Mouse (Mus musculus) cerebellum, adult 9-10 months (tissue): ENCODE measurements around the gene Trmt2b.
"Not testable (repeated sequence)": the region's sequence is repeated elsewhere in the genome, so short reads cannot be mapped to it uniquely, and the experiment has no call there.

Source experiments
- DNase-seq: peaks from one replicate; pipeline ENCODE4 v3.0.0; 2022

Gene Trmt2b

DNA sequence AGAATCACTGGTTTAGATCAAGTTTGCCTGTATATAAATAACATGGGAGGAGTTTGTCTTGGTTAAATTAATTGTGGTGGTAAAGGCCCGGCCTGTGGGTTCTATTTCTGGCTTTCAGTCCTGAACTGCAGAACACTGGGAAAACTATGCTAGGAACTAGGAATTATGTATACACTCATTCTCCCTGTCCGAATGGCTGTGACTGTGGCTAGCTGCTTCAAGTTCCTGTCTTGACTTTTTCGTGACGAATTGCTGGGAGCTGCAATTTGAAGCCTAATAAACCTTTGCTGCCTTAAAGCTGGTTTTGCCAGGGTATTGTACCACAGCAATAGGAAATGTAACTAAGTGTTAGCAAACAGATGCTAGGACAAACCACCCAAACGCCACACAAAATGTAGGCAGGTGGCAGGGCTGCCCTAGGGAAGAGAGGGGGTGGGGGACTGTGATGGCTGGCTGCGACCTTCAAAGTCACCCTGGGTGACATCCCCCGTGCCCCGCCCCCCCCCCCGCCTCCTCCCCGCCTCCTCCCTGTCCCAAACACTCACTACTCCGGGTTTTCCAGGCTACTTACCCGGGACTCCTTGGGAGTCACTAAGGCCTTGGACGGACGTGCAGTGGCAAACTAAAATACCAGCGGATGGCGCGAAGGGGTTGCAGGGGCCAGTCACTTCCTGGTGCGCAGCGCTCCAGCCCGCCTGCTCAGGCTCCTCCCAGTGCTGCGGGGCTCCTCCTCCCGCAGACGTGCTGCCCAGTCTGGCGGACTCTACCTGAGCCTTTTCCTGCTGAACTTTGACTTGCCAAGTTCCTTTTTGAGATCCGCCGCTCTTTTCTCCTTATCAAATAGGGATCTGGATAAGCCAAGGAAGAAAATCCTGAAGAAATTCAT, at the start of gene Trmt2b:
Trmt2b (minus strand) TSS at position 710 of the 886 bp plus-strand sequence.
- peak; percentile 68 for DNase-seq

DNA sequence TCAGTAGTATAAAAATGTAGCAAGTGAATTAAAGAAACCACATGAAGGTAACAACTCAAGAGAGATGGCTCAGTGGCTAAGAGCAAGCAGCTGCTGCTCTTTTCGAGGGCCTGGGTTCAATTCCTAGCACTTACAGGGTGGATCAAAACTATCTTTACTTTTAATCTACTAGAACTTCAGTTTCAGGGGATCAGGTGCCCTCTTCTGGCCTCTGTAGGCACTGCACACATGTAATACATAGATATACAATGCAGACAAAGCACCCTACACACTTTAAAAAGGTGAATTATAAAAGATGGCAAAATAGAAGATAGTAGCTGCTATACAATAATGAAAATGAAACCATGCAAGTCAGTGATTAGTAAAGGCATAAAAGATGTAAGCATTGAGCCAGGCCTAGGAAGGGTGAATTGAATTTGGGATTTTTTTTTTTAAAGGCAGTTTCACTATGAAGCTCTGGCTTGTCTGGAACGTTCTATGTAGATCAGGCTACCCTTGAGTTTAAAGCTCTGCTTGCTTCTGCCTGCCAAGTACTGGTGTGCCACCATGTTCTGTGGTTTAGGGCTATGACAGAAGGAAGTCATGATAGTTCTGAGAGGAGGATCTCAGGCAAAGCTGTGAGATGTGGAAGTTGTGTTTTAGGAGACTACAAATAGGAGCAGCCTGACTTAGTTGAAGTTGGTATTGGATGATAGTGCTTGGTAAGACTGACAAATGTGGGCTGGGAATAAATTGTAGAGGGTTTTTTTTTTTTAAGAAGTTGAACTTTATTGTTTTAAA, 42.6 kb upstream of the Trmt2b start:
- DNase-seq = no peak

DNA sequence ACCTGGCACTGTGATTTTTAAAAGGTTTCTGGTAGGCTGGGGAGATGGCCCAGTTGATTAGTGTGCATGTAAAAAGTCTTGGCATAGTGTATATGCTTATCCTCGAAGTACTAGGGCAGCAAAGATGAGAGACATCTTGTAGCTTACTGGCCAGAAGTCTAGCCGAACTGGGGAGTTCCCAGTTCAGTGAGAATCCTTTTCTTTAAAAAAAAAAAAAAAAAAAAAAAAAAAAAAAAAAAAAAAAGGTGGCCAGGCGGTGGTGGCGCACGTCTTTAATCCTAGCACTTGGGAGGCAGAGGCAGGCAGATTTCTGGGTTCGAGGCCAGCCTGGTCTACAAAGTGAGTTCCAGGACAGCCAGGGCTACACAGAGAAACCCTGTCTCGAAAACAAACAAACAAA, 34.4 kb upstream of the Trmt2b start:
- not testable (repeated sequence) for DNase-seq

DNA sequence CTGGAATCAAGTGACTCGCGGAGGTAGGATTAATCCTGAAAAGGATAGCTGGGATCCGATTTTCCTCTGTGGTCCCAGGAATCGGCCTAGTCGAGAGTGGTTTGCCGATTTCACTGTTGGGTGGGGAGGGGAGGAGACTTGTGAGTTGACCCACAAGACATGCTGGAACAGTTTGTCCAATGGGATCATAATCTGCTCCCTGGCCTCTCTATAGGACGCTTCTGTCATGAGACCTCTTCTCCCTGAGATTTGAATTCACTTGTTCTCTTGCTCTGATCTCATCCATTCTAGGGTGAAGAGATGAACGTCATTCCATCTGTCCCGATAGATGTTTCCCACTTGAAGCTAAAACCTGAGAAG, 31.5 kb upstream of the Trmt2b start:
- DNase-seq = no peak

DNA sequence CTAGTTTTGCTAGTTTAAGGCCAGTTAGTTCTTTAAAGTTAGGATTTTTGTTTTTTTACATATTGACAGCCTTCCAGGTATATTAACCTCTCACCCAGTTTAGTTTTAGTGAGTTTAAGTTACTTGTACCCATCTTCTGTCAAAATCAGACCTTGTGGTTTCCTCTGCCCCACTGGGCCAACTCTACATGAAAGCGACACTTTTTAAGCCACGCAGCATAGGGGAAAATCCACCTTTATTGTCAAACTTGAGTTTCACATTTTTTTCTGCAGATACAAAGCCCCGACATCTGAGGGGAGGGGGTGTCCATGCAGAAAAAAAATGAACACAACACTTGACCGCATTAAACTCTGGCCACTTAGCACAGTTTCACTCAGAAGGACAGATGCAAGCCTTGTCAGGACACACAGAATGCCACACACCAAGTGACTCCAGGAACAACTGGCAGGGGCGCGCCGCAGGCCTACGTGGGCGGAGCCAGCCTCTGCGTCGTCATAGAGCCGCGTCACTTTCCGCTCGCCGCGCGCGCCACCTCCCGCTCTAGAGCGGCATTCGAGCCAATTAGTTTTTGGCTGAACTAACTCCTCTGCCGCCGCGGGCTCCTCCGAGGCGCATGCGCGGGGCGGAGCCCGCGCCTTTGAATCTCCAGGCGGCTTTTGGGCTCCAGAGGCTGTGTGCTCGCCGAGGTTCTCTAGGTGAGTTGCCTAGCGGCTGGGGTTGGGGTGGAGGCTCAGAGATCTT, 30.9 kb upstream of the Trmt2b start, which contains the start of gene Cenpi:
Cenpi (plus strand) TSS at position 551 of the 741 bp plus-strand sequence.
- DNase-seq = peak; percentile 84

DNA sequence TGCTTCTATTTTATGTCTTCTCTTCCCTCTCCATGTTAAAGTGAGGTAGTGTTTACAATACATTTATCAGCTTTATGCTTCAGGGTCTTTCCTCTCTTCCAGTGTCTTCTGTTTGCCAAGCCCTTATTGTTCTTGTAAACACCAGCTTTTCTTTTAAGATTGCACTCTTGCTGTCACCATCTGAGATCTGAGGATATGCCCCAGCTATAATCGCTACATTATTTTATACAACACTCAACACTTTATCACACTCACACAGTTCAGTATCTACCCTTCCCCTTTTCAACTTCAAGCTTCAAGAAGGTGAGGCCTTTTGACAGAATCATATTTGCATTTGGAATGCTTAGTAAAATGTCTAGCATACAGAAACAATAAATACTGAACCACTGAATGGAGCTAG, 26.5 kb upstream of the Trmt2b start:
- no peak for DNase-seq

DNA sequence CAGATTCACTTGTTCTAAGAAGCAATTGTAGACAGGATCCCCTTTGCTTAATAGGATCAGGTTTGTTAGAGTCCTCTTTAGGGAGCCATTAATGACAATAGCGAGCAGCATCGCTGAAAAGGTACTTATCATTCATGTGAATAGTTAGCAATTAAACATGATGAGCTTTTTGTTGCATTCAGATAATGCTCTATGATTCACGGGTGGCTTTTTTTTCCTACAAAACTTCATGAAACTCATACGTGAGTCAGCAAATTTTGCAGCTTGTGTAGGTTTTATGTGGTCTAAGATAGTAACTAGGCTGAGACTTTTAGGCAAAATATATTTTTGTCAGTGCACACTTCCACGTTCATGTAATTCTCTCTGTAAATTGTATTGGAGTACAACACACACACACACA, 23.4 kb upstream of the Trmt2b start:
- DNase-seq = no peak

DNA sequence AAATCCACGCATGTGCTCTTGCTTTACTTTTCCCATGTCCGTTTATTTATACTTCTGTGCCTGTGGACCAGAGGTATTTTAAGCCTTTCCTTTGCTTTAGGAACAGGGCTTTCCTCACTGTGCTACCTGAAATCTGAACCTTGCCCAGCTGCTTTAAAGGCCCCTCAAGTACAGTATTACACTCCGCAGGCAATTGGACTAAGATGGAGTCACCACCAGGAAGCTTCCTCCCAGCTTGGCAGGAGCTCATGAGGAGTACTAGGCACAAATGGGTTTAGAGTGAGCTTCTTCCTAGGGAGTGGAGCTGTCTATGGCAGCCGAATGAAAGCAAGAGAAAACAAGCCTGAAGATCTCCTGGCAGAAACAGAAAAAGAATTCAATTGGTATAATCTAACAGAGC, 20.4 kb upstream of the Trmt2b start:
- peak; percentile 43 for DNase-seq

DNA sequence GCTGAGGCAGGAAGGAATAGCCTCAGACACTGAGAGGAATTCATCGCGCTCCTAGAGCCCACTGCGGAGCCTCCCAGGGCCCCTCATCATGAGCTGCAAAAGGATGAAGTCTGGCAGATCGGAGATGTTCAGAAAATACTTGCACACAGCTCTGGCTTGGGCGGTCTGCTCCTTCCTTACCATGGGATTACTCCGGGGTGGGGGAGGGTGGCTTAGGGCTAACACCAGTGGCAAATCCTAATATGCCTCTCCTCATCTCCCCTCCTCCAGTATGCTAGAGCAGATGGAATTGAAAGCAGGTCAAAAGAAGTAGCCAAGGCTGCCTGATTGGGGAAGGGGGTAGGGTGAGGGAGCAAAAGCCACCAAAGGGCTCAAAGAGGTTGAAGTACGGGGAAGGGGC, 20.0 kb upstream of the Trmt2b start:
- DNase-seq = peak; percentile 47

DNA sequence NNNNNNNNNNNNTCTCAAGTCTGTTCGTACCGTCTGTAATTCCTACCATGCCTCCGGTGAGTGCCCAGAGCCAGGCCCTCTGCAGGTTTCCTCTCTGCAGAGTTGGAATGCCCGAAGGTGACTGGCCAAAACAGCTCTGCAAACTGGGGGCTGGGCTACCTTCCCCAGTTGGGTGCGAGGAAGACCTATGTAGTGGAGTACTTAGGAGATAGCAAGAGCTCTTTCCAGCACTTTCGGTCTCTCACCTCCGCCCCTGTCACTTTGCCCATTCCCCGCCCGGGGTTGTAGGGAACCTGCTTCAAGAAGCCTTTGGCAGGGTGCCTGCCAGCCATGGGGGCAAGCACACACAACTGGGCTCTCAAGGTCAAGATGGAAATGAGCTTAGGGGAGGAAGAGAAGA, 19.5 kb upstream of the Trmt2b start:
- peak; percentile 69 for DNase-seq

DNA sequence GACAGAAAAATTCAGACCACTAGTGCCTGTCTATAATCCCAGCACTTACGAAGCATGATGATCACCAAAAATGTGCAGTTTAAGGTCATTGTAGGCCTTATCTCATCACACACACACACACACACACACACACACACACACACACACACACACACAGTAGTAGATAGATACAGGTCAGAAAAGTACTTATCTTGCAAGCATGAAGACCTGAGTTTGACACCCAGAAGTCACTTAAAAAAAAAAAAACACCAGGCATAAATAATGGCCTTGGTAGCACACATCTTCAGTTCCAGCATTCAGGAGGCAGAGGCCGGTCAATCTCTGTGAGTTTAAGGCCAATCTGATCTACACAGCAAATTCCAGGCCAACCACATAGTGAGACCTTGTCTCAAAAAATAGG, 10.5 kb upstream of the Trmt2b start:
- no peak for DNase-seq

DNA sequence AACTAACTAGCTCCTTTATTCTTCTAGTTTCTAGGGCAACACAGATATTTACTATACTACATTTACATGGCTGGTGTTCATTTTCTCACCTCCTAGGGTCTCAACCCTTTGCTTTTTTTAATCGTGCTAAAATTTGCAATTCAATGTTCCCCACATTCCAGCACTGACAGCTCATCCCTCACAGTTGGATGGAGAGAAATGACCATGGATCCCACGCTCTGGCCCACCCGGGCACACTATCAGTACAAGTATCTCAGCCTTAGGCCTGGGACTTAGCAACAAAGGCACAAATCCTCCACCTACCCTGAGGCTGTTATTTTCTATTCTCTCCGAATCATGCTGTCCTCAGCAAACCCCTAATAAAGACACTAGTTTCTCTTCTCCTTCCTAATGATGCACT, 9.0 kb upstream of the Trmt2b start:
- DNase-seq = no peak

DNA sequence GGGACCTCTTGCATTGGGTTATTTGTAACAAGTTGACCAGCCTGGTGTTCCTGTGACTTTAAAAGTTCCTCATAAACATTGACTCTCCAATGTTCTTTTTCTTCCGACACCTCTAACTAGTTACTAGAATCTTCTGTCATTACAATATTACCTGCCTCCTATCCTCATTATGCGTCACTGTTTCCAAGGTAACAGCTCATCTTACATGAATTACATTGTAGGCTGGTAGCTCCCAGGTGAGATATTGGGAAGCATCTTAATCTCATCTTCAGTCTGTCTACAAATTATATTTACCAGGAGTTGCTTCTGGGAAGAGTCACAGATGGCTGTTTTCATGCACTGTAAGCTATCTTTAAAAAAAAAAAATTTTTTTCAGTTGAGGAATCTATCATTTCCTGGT, 8.3 kb upstream of the Trmt2b start:
- DNase-seq = no peak

DNA sequence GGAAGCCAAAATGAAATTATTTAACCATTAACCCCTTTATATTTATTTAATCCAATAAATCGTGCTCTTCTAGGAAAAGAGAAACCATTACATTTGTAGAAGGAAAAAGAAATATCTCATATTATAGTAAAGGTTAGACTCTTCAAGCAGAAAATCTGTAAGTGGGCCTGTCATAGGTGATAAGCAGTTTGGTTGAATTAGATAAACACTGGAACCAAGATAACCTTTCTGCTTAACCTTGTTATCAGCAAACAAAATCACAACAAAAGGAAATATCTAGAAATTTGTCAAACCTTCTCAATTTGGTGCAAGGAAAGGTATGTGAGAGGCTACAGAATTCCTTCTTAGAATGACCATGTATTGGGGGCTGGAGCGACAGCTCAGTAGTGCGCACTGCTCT, 3.7 kb upstream of the Trmt2b start:
- no peak for DNase-seq

DNA sequence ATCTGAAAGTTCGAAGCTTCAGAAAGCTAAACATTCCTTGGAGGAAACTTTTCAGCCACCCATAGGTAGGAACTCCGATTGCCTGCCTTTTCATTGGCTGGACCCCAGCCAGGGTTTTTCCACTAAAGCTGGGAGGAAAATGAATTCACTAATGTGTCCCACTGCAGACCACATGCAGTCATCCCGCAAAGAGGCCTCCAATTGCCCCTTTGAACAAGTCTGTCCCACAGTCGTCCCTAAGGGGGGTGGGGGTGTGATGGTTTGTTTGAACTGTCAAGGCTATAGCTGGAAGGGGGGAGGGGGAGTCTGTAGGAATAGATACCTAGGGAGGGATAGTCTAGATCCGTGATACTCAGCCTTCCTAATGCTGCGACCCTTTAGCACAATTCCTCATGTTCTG, 1.1 kb downstream of the Trmt2b start:
- peak; percentile 29 for DNase-seq

DNA sequence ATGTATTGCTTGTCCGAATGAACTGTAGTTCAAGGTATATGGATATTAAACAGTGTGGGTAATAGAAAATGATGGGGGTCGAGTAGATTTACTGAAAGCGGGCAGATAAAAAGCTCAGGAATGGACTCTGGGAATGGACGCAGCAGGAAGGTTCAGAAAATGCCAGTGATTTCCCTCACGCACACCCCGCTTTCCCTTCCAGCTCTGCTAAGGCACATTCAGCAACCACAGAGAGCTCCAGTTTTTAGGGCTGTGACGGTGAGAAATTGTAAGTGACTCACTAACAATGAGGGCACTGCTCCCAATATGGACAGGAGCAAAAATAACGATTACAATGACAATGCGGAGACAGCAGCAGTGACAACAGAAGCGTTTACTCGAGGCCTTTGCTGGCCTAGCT, 14.7 kb downstream of the Trmt2b start:
- no peak for DNase-seq

DNA sequence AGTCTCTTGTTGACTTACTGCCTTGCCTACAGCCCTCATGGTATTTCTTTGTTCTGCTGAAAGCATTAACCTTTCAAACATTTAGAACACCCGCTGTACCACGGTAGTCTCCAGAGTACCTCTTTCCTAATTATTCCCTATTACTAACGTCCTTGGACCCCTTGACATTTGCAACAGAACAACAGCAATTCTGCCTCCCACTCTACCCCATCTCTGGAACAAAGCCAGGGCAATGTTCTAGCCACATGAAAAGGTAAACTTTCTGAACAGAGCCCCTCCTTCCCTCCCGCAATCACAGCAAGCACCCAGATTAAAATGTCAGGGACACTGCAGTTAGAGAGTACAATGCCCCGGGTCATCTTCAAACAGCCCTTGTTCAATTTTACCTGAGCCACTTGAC, 15.6 kb downstream of the Trmt2b start:
- DNase-seq = no peak

DNA sequence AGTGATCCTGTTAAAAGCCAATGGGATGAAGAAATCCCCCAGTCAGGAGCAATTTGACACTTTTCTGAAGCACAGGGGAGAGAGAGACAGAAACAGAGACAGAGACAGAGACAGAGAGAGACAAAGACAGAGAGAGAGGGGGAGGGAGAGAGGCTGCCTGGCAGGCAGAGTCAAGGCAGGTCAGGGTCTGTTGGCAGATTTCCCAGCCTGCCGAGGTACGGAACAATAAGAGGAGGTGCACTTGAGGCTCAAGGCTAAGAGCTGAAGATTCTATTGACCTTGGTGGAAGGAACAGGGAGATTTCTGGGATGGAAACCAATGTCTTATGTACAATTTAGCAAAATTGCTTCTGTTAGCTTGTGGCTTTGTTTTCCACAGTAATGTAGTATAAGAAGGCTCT, 28.6 kb downstream of the Trmt2b start:
- no peak for DNase-seq

DNA sequence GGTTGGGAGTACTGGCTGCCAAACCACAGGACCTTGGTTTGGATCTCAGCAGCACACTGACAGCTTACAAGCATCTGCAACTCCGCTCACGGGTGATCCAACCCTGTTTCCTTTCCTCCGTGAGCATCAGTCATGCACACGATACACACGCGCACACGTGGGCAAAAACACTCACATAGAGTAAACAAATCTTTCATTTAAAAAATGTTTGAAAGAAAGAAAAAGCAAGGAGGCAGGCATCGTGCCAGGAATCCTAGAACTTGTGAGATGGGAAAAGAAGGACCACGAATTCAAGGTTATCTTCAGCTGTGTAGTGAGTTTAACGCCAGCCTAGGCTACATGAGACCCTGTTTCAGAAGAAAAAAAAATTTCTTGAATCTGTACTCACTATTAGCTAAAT, 30.8 kb downstream of the Trmt2b start:
- no peak for DNase-seq

DNA sequence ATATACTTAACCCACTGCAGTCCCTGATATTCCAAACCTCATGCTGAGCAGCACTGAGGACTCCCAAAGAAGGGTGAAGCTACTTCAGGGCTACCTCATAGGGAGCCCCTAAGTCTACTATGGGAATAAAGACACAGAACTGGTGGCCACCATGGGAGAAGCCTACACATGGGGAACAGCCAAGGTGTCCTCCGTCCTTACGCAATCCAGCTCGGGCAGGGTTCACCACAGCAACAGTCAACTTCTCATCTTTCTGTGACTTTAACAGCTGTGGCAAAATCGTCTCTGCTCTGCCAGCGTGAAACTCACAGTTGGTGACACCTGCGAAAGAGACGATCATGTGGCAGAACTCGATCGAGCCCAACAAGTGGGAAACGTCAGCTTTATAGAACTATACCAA, 38.5 kb downstream of the Trmt2b start:
- no peak for DNase-seq

DNA sequence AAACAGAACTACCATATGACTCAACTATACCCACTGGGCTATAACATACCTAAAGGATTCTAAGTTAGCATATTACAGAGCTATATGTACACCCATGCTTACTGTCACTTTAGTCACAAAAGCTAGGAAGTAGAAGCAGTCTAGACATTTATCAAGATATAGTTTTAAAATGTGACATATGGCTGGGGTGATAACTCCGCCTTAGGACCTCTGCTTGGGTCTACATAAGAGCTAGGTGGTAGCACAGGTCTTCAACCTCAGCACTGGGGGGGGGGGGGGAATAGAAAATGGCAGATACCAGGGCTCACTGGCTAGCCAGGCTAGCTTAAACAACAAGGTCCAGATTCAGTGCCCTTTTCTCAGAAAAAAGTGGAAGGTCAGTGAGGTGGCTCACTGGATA, 43.7 kb downstream of the Trmt2b start:
- no peak for DNase-seq

DNA sequence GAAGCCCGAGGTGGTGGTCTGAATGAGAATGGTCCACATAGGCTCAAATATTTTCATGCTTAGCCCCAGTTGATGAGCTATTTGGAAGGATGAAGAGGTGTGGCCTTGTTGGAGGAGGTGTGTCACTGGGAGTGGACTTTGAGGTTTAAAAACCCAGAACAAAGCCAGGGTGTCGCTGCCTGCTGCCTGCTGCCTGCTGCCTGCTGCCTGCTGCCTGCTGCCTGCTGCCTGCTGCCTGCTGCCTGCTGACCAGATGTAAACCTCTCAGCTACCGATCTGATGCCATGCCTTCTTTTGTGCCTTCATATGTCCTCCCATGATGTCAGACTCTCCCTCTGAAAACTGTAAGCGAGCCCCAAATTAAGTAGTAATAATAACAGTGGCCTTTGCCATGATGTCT, 54.9 kb downstream of the Trmt2b start, which contains the start of gene Nox1:
Nox1 (minus strand) TSS at position 101 of the 400 bp plus-strand sequence.
- DNase-seq = no peak

DNA sequence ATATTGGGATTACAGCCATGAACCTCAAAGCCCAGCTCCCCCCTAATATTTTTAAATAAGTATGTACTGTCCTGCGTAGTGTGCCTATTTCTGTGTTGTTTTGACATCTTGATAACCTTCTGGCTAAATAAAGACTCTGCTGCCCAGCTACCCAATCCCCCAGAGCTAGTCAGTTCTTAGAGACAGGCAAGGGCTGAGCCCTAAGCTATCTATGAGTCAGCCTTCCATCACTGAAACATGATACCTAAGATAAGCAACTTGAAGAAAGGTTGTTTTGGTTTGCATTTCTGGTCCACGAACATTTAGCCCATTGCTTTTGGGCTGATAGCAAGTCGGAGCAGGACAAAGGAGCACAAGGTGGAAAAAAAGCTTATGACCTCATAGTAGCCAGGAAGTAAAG, 56.2 kb downstream of the Trmt2b start:
- DNase-seq = no peak
